Mouse (Mus musculus) intestine, embryonic 16.5 days (tissue): ENCODE measurements around the gene B3gnt3. TPM values are rescaled to one million over a fixed set of nuclear protein-coding genes. Genes with fewer than 3 reads are reported as not detected.
"Not testable (repeated sequence)": the region's sequence is repeated elsewhere in the genome, so short reads cannot be mapped to it uniquely, and the experiment has no call there.

Experiments
- ATAC-seq: fragments of 200-750 bp; cut with Nextera tagmentation; 2 replicates; pipeline ENCODE4 v1.8.0; 2017; ENCODE audit warnings: moderate TSS enrichment, moderate library complexity
- H3K27ac ChIP-seq: fragments of 300-500 bp; sonication (generic); 2 replicates; pipeline ENCODE4 v1.5.1; 2014; ENCODE audit warnings: mild to moderate bottlenecking, low read length
- H3K27me3 ChIP-seq: fragments of 300-500 bp; sonication (generic); replicated peaks from 2 replicates; pipeline ENCODE4 v1.6.1; 2014; ENCODE audit warnings: low read length, control low read depth, mixed read lengths; ENCODE audit not compliant: control insufficient read depth, insufficient read depth
- H3K36me3 ChIP-seq: fragments of 300-500 bp; sonication (generic); 2 replicates; pipeline ENCODE4 v1.6.1; 2014; ENCODE audit warnings: low read length, control low read depth; ENCODE audit not compliant: control insufficient read depth, insufficient read depth
- H3K4me1 ChIP-seq: fragments of 300-500 bp; sonication (generic); 2 replicates; pipeline ENCODE4 v1.6.1; 2014; ENCODE audit warnings: low read length, control low read depth, mixed read lengths; ENCODE audit not compliant: control insufficient read depth, insufficient read depth
- H3K4me2 ChIP-seq: fragments of 300-500 bp; sonication (generic); 2 replicates; pipeline ENCODE4 v1.6.1; 2014; ENCODE audit warnings: low read depth, low read length, control low read depth
- H3K4me3 ChIP-seq: fragments of 300-500 bp; sonication (generic); 2 replicates; pipeline ENCODE4 v1.5.1; 2014; ENCODE audit warnings: mild to moderate bottlenecking, low read length
- H3K9ac ChIP-seq: fragments of 300-500 bp; sonication (generic); 2 replicates; pipeline ENCODE4 v1.6.1; 2014; ENCODE audit warnings: low read depth, low read length
- H3K9me3 ChIP-seq: fragments of 300-500 bp; sonication (generic); 2 replicates; pipeline ENCODE4 v1.6.1; 2016; ENCODE audit warnings: low read length, control low read depth; ENCODE audit not compliant: control insufficient read depth
- WGBS: fragments of 180-500 bp; shearing (Covaris S2); extraction: QIAGEN DNeasy Blood & Tissue Kit; methylation state at CpG from one replicate; pipeline ENCODE4 v1.1.7; 2014; 5-methylcytosine and 5-hydroxymethylcytosine counted together
- polyA plus RNA-seq: library from polyadenylated mRNA; unstranded; fragments of >200 nt; fragmentation: Nextera tagmentation; extraction: Ambion mirVana; gene quantifications from 2 replicates; pipeline ENCODE4 v1.2.1, GENCODE M21; 2015

Gene B3gnt3
- polyA plus RNA-seq, 1 experiment from 2014 or later: 20.9 TPM

GRCm38 (mm10) chr8:71702087-71702432 lies 471 bp upstream of the B3gnt3 start:
- ATAC-seq: peak; percentile 67
- Histone ChIP-seq H3K36me3 (no peaks in the 10 kb centered on the region), H3K4me2 (peak overlapping the region; percentile 42), H3K27me3 (peaks cover 11% of the 10 kb centered on the region; the same call in 1 of the 2 replicates), H3K4me3 (peak overlapping the region; percentile 57; the same call in 1 of the 2 replicates), H3K27ac (peak overlapping the region; percentile 82), H3K4me1 (peaks cover 13% of the 10 kb centered on the region; the same call in 1 of the 2 replicates), H3K9ac (peak overlapping the region; percentile 45), H3K9me3 (no peaks in the 10 kb centered on the region)
- 25% methylated on average over 4 of the region's 4 CpGs for WGBS

- Histone ChIP-seq H3K4me1 (peaks cover 13% of the 10 kb centered on the region; the same call in 1 of the 2 replicates), H3K9me3 (no peaks in the 10 kb centered on the region), H3K27ac (peak overlapping the region; percentile 14; the same call in 1 of the 2 replicates), H3K36me3 (no peaks in the 10 kb centered on the region), H3K4me3 (peak overlapping the region; percentile 57), H3K27me3 (peaks cover 11% of the 10 kb centered on the region; the same call in 1 of the 2 replicates), H3K9ac (peak overlapping the region; percentile 59), H3K4me2 (peak overlapping the region; percentile 54)
- 5% methylated on average over 29 of the region's 29 CpGs for WGBS
- peak; percentile 31 for ATAC-seq
Observed at GRCm38 (mm10) chr8:71700493-71701269, 908 bp downstream of the B3gnt3 start.

- peaks cover 42% of the 10 kb centered on the region for H3K27me3 ChIP-seq
- H3K36me3 ChIP-seq, H3K27ac ChIP-seq, H3K9ac ChIP-seq, H3K4me2 ChIP-seq, H3K4me3 ChIP-seq, ATAC-seq, H3K9me3 ChIP-seq: not testable (repeated sequence)
- WGBS: 70% methylated on average over 12 of the region's 12 CpGs
- peaks cover 11% of the 10 kb centered on the region for H3K4me1 ChIP-seq
Observed at GRCm38 (mm10) chr8:71695456-71695855, 6.1 kb downstream of the B3gnt3 start.

GRCm38 (mm10) chr8:71693166-71694041 lies 8.2 kb downstream of the B3gnt3 start:
- Histone ChIP-seq H3K4me2 (peak overlapping the region; percentile 19; the same call in 1 of the 2 replicates), H3K4me3 (peak overlapping the region; percentile 16; the same call in 1 of the 2 replicates), H3K27ac (no peak overlapping the region), H3K4me1 (peaks cover 8% of the 10 kb centered on the region), H3K9ac (no peak overlapping the region), H3K9me3 (no peaks in the 10 kb centered on the region), H3K27me3 (peaks cover 62% of the 10 kb centered on the region), H3K36me3 (peaks cover 2% of the 10 kb centered on the region)
- no peak for ATAC-seq
- 19% methylated on average over 68 of the region's 68 CpGs for WGBS

GRCm38 (mm10) chr8:71692509-71692908 lies 9.1 kb downstream of the B3gnt3 start:
- Histone ChIP-seq H3K9ac (no peak overlapping the region), H3K27ac (no peak overlapping the region), H3K27me3 (peaks cover 71% of the 10 kb centered on the region), H3K36me3 (peaks cover 2% of the 10 kb centered on the region), H3K4me1 (peaks cover 11% of the 10 kb centered on the region), H3K9me3 (no peaks in the 10 kb centered on the region), H3K4me2 (no peak overlapping the region), H3K4me3 (no peak overlapping the region; the same call in 1 of the 2 replicates)
- 25% methylated on average over 30 of the region's 30 CpGs for WGBS
- no peak for ATAC-seq

- no peak within 1 kb of the TSS for H3K9ac ChIP-seq
- ATAC-seq: no peak
- 9% methylated on average over 33 of the region's 33 CpGs for WGBS
- no peak within 1 kb of the TSS for H3K4me2 ChIP-seq
- H3K4me3 ChIP-seq: no peak within 1 kb of the TSS
- no peak within 1 kb of the TSS for H3K27ac ChIP-seq
- no peaks in the 10 kb centered on the region for H3K9me3 ChIP-seq
- H3K27me3 ChIP-seq: peaks cover 92% of the 10 kb centered on the region
- peaks cover 26% of the 10 kb centered on the region for H3K4me1 ChIP-seq
- H3K36me3 ChIP-seq: peaks cover 2% of the 10 kb centered on the region
Observed at GRCm38 (mm10) chr8:71689028-71689427, 12.6 kb downstream of the B3gnt3 start, which contains the start of gene Insl3. TSS of gene Insl3 (plus strand) at chr8:71689214.

- no peak overlapping the region for H3K27ac ChIP-seq
- H3K27me3 ChIP-seq: peaks cover 93% of the 10 kb centered on the region
- WGBS: 12% methylated on average over 8 of the region's 8 CpGs
- peaks cover 2% of the 10 kb centered on the region for H3K36me3 ChIP-seq
- no peak for ATAC-seq
- H3K4me3 ChIP-seq: no peak overlapping the region
- H3K4me2 ChIP-seq: no peak overlapping the region
- H3K9ac ChIP-seq: no peak overlapping the region
- no peaks in the 10 kb centered on the region for H3K9me3 ChIP-seq
- peaks cover 18% of the 10 kb centered on the region for H3K4me1 ChIP-seq
Observed at GRCm38 (mm10) chr8:71687616-71688015, 14.0 kb downstream of the B3gnt3 start.

GRCm38 (mm10) chr8:71686143-71686734 lies 15.3 kb downstream of the B3gnt3 start:
- H3K4me1 ChIP-seq: peaks cover 18% of the 10 kb centered on the region
- H3K9me3 ChIP-seq: no peaks in the 10 kb centered on the region
- peak overlapping the region; percentile 44 for H3K4me2 ChIP-seq
- 0 out of 2 replicates have a peak overlapping the region, but pooled peaks have one; percentile 19 for H3K9ac ChIP-seq
- 5% methylated on average over 23 of the region's 23 CpGs for WGBS
- peak; percentile 54 for ATAC-seq
- peaks cover 94% of the 10 kb centered on the region for H3K27me3 ChIP-seq
- H3K4me3 ChIP-seq: peak overlapping the region; percentile 27
- H3K27ac ChIP-seq: no peak overlapping the region
- no peaks in the 10 kb centered on the region for H3K36me3 ChIP-seq

- peak; percentile 14 for ATAC-seq
Observed at GRCm38 (mm10) chr8:71685573-71685972, 16.0 kb downstream of the B3gnt3 start.

More at GRCm38 (mm10) chr8:71685573-71685972, 16.0 kb downstream of the B3gnt3 start:
- no peak overlapping the region for H3K9ac ChIP-seq
- peaks cover 94% of the 10 kb centered on the region for H3K27me3 ChIP-seq
- H3K36me3 ChIP-seq: no peaks in the 10 kb centered on the region
- H3K9me3 ChIP-seq: no peaks in the 10 kb centered on the region
- peak overlapping the region; percentile 44 for H3K4me2 ChIP-seq
- H3K27ac ChIP-seq: no peak overlapping the region
- whole genome bisulfite sequencing: 6% methylated on average over 29 of the region's 29 CpGs
- H3K4me3 ChIP-seq: peak overlapping the region; percentile 27
- H3K4me1 ChIP-seq: peaks cover 20% of the 10 kb centered on the region
